Mouse (Mus musculus): ENCODE data around the gene Lsg1.

- no peak for TF ChIP-seq POLR2A (IDR thresholded peaks at IDR 0.05; ENCODE audit: control insufficient read depth in 1 of 2, insufficient read depth in 1 of 2, low read depth in 1 of 2, low read length in 2 of 2, poor library complexity in 1 of 2)
- no peak for TF ChIP-seq TCF12 (IDR thresholded peaks at IDR 0.05; ENCODE audit: low read depth, low read length)
- TF ChIP-seq SIN3A (IDR thresholded peaks at IDR 0.05; ENCODE audit: low read length), result no peak
- TF ChIP-seq MYC (IDR thresholded peaks at IDR 0.05; ENCODE audit: low read depth, low read length), result no peak
- no peak for TF ChIP-seq CTCF (IDR thresholded peaks at IDR 0.05 in 2 of 3, conservative IDR thresholded peaks at IDR 0.05 in 1 of 3; ENCODE audit: control insufficient read depth in 1 of 3, insufficient read depth in 1 of 3, low read depth in 2 of 3, low read length in 3 of 3, poor library complexity in 1 of 3, severe bottlenecking in 1 of 3)
- no peak for TF ChIP-seq RAD21 (IDR thresholded peaks at IDR 0.05; ENCODE audit: low read depth, low read length)
- no peak for TF ChIP-seq POLR2AphosphoS5 (IDR thresholded peaks at IDR 0.05; ENCODE audit: borderline replicate concordance, low read depth, low read length)
These were observed 54.5 kb downstream of the Lsg1 start for GRCm38 (mm10) chr16:30532929-30533328.
